Comparison of ENCODE assay signal across 23 mouse cellular contexts in genomic region chr6:24569711-24570110, GRCm38 (mm10). TPM values are rescaled to one million over a fixed set of nuclear protein-coding genes. Genes with fewer than 3 reads are reported as not detected.
"Had no signal": no experiment of that assay in that cellular context is flagged by ENCODE, and none has a peak within 500 bp of the region (broad histone marks: within the 10 kb centered on the region; RNA-seq: fewer than 3 reads in every experiment).

No protein-coding gene starts in this region.

- H3K9me3 ChIP-seq: limb, embryonic 13.5 days; liver, embryonic 15.5 days had no signal

- H3K9ac ChIP-seq: kidney, embryonic 15.5 days; limb, embryonic 13.5 days; liver, embryonic 15.5 days; lung, embryonic 14.5 days had no signal

- DNase-seq: kidney, adult 2 months; kidney, postnatal 14 days; left cerebral cortex, postnatal 4 days; lung, embryonic 14.5 days; lung, postnatal 10 days; thymus, adult 2 months; thymus, postnatal 25 days had no signal

- H3K27ac ChIP-seq: kidney, embryonic 15.5 days; limb, embryonic 13.5 days; liver, embryonic 15.5 days; macrophage had no signal

- H3K27me3 ChIP-seq: kidney, embryonic 15.5 days; limb, embryonic 13.5 days; liver, embryonic 15.5 days; megakaryocyte, embryonic 14.5 days had no signal

- H3K4me3 ChIP-seq: kidney, embryonic 15.5 days; limb, embryonic 13.5 days; liver, embryonic 15.5 days; megakaryocyte, embryonic 14.5 days had no signal

- H3K4me1 ChIP-seq: kidney, embryonic 15.5 days; limb, embryonic 13.5 days; liver, embryonic 15.5 days had no signal

- H3K4me2 ChIP-seq: kidney, embryonic 15.5 days; limb, embryonic 13.5 days; liver, embryonic 15.5 days; lung, embryonic 14.5 days; midbrain, embryonic 11.5 days had no signal

- H3K36me3 ChIP-seq: kidney, embryonic 15.5 days; limb, embryonic 13.5 days; liver, embryonic 15.5 days had no signal

RNA-seq across cellular contexts. Expression of gene Lmod2, which starts 27.9 kb away (rescaled TPM):
- total RNA-seq: layer of hippocampus, adult 8-10 months; layer of hippocampus, postnatal 14 days; left cerebral cortex, adult 18-20 months; left cerebral cortex, postnatal 10 days; left cerebral cortex, postnatal 4 days; midbrain, postnatal 0 days had no signal
- polyA plus RNA-seq: large intestine, adult 2 months; liver, adult 2 months; macrophage; midbrain, embryonic 11.5 days; midbrain, postnatal 0 days; neural tube, embryonic 14.5 days; testis, adult 2 months; urinary bladder, adult 2 months had no signal

RNA-seq across cellular contexts. Expression of gene Asb15, which starts 41.8 kb away (rescaled TPM):
- total RNA-seq: layer of hippocampus, postnatal 14 days; left cerebral cortex, adult 18-20 months; left cerebral cortex, postnatal 10 days; left cerebral cortex, postnatal 4 days; liver, adult 2 months; midbrain, postnatal 0 days had no signal
- polyA plus RNA-seq: large intestine, adult 2 months; limb, embryonic 13.5 days; liver, adult 2 months; macrophage; midbrain, embryonic 11.5 days; neural tube, embryonic 14.5 days had no signal

RNA-seq across cellular contexts. Expression of gene Iqub, which starts 54.8 kb away (rescaled TPM):
- total RNA-seq: liver, adult 2 months had no signal
- polyA plus RNA-seq: liver, adult 2 months; liver, embryonic 15.5 days; macrophage had no signal
